ENCODE assay signal across 12 mouse cellular contexts in the genomic region with DNA sequence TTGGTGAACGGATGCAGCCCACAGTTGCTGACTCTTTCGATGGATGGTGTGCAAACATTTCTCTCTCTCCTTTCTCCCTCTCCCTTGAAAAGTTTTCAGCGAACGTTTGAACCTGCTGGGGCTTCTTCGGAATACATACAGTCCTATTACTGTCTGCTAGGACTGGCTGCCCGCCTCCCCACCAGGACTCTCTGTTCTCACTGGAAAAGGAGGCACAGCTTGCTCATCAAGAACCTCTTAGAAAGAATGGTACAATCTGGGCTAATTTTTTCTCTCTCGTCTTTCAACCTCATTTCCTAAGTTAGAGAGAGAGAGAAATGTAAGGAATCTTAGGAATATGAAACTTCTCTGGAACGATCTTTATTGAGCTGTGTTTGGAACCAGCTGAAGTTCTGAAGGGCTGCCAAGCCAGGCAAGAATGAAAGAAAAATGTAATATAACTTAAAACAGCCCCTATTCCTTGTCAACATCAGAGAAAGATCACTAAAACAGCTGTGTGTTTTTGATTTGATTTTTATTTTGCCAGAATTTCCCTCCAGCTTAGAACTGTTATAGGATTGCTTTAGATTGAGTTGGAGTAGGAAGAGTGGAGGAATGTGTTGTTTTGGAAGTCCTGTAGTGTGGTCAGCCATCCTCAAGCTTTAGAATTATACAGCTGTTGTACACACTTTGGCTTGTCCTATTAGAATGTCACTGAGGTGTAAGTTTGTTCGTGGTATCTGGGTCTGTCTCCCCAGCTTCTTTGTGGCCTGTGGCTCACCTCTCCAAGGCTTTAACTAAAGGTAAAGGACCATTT. TPM values are rescaled to one million over a fixed set of nuclear protein-coding genes. Genes with fewer than 3 reads are reported as not detected.
DNase-seq lines count a peak whose midpoint lies in the region; ATAC-seq and TF ChIP-seq lines count a peak whose summit lies in the region.
"Had no signal": no experiment of that assay in that cellular context is flagged by ENCODE, and none has a peak within 500 bp of the region (broad histone marks: within the 10 kb centered on the region; RNA-seq: fewer than 3 reads in every experiment).

No protein-coding gene starts in this region.

- H3K4me3 ChIP-seq in kidney, adult 2 months (ENCODE audit: insufficient read depth, low read depth, low read length): no peak overlapping the region
- no peak overlapping the region for H3K4me3 ChIP-seq in kidney, embryonic 14.5 days (ENCODE audit: low read length)
- no peak overlapping the region for H3K4me3 ChIP-seq in lung, embryonic 14.5 days (ENCODE audit: low read depth, low read length)
- no peak overlapping the region for H3K4me3 ChIP-seq in embryonic facial prominence, embryonic 14.5 days (ENCODE audit: low read depth, low read length)
- H3K4me3 ChIP-seq in limb, embryonic 13.5 days: no peak overlapping the region
- H3K4me3 ChIP-seq: heart, adult 2 months; hindbrain, embryonic 13.5 days; midbrain, embryonic 15.5 days had no signal

- H3K4me1 ChIP-seq in kidney, adult 2 months (ENCODE audit: control insufficient read depth, insufficient read depth, low read length): peaks cover 16% of the 10 kb centered on the region
- H3K4me1 ChIP-seq in kidney, embryonic 14.5 days (ENCODE audit: control insufficient read depth, insufficient read depth, low read length): 0 out of 2 replicates have a peak, but pooled peaks cover 2% of the 10 kb centered on the region
- H3K4me1 ChIP-seq in lung, embryonic 14.5 days (ENCODE audit: insufficient read depth): peaks cover 8% of the 10 kb centered on the region; the same call in 1 of the 2 replicates
- peaks cover 14% of the 10 kb centered on the region for H3K4me1 ChIP-seq in embryonic facial prominence, embryonic 14.5 days (ENCODE audit: control insufficient read depth, insufficient read depth, low read length)
- H3K4me1 ChIP-seq in limb, embryonic 13.5 days: peaks cover 36% of the 10 kb centered on the region
- H3K4me1 ChIP-seq: midbrain, embryonic 15.5 days had no signal

- H3K9ac ChIP-seq in kidney, embryonic 14.5 days (ENCODE audit: low read depth, low read length): no peak overlapping the region
- H3K9ac ChIP-seq in lung, embryonic 14.5 days: 0 out of 2 replicates have a peak overlapping the region, but pooled peaks have one; percentile 1
- no peak overlapping the region for H3K9ac ChIP-seq in embryonic facial prominence, embryonic 14.5 days (ENCODE audit: low read depth, low read length)
- no peak overlapping the region for H3K9ac ChIP-seq in limb, embryonic 13.5 days
- H3K9ac ChIP-seq: hindbrain, embryonic 13.5 days; midbrain, embryonic 15.5 days had no signal

- WGBS in kidney, adult 2 months: 59% methylated on average over 9 of the region's 9 CpGs
- WGBS in kidney, embryonic 14.5 days: 78% methylated on average over 9 of the region's 9 CpGs
- 31% methylated on average over 9 of the region's 9 CpGs for WGBS in lung, embryonic 14.5 days
- 48% methylated on average over 9 of the region's 9 CpGs for WGBS in embryonic facial prominence, embryonic 14.5 days
- WGBS in limb, embryonic 13.5 days: 55% methylated on average over 9 of the region's 9 CpGs

- H3K27me3 ChIP-seq in kidney, adult 2 months (replicated peaks; ENCODE audit: control insufficient read depth, insufficient read depth, low read length): no peaks in the 10 kb centered on the region
- no peaks in the 10 kb centered on the region for H3K27me3 ChIP-seq in kidney, embryonic 14.5 days (ENCODE audit: control insufficient read depth, insufficient read depth, low read length)
- no peaks in the 10 kb centered on the region for H3K27me3 ChIP-seq in lung, embryonic 14.5 days (ENCODE audit: insufficient read depth, low read length)
- H3K27me3 ChIP-seq in embryonic facial prominence, embryonic 14.5 days (replicated peaks; ENCODE audit: control insufficient read depth, insufficient read depth, low read length): no peaks in the 10 kb centered on the region
- no peaks in the 10 kb centered on the region for H3K27me3 ChIP-seq in limb, embryonic 13.5 days
- H3K27me3 ChIP-seq: hindbrain, embryonic 13.5 days; midbrain, embryonic 15.5 days had no signal

- H3K27ac ChIP-seq in kidney, adult 2 months (ENCODE audit: insufficient read depth, low read depth, low read length): peak overlapping the region; percentile 93
- H3K27ac ChIP-seq in kidney, embryonic 14.5 days (ENCODE audit: low read depth, low read length): no peak overlapping the region
- peak overlapping the region; percentile 59 for H3K27ac ChIP-seq in lung, embryonic 14.5 days (ENCODE audit: low read depth)
- H3K27ac ChIP-seq in embryonic facial prominence, embryonic 14.5 days (replicated peaks; ENCODE audit: low read depth, low read length): no peak overlapping the region; the same call in 1 of the 2 replicates
- peak overlapping the region; percentile 65; the same call in 1 of the 2 replicates for H3K27ac ChIP-seq in limb, embryonic 13.5 days
- H3K27ac ChIP-seq: heart, adult 2 months; hindbrain, embryonic 13.5 days; macrophage; midbrain, embryonic 15.5 days had no signal

- no peak for ATAC-seq in kidney, embryonic 14.5 days (ENCODE audit: low FRiP score, low TSS enrichment)
- ATAC-seq in lung, embryonic 14.5 days (ENCODE audit: insufficient read depth): peak; percentile 33; the same call in 1 of the 2 replicates
- ATAC-seq in embryonic facial prominence, embryonic 14.5 days (ENCODE audit: low read depth): no peak
- no peak for ATAC-seq in limb, embryonic 13.5 days (ENCODE audit: low FRiP score, low read depth)
- ATAC-seq: midbrain, embryonic 15.5 days had no signal

- H3K4me2 ChIP-seq in kidney, embryonic 14.5 days (replicated peaks; ENCODE audit: low read depth, low read length): no peak overlapping the region
- no peak overlapping the region for H3K4me2 ChIP-seq in lung, embryonic 14.5 days
- H3K4me2 ChIP-seq in embryonic facial prominence, embryonic 14.5 days (ENCODE audit: low read depth, low read length): no peak overlapping the region
- 0 out of 2 replicates have a peak overlapping the region, but pooled peaks have one; percentile 21 for H3K4me2 ChIP-seq in limb, embryonic 13.5 days (replicated peaks)
- H3K4me2 ChIP-seq: hindbrain, embryonic 13.5 days; midbrain, embryonic 15.5 days had no signal

- TF ChIP-seq POLR2A in kidney, adult 2 months (IDR thresholded peaks at IDR 0.05; ENCODE audit: low read depth, low read length): no peak

- no peaks in the 10 kb centered on the region for H3K36me3 ChIP-seq in kidney, adult 2 months (ENCODE audit: control insufficient read depth, insufficient read depth, low read length)
- H3K36me3 ChIP-seq in kidney, embryonic 14.5 days (ENCODE audit: control insufficient read depth, insufficient read depth, low read length): no peaks in the 10 kb centered on the region
- H3K36me3 ChIP-seq in lung, embryonic 14.5 days (ENCODE audit: insufficient read depth): no peaks in the 10 kb centered on the region
- no peaks in the 10 kb centered on the region for H3K36me3 ChIP-seq in embryonic facial prominence, embryonic 14.5 days (ENCODE audit: control insufficient read depth, insufficient read depth, low read length)
- H3K36me3 ChIP-seq in limb, embryonic 13.5 days: no peaks in the 10 kb centered on the region
- H3K36me3 ChIP-seq: hindbrain, embryonic 13.5 days; midbrain, embryonic 15.5 days had no signal

- no peaks in the 10 kb centered on the region for H3K9me3 ChIP-seq in kidney, embryonic 14.5 days (ENCODE audit: control insufficient read depth, low read length)
- no peaks in the 10 kb centered on the region for H3K9me3 ChIP-seq in lung, embryonic 14.5 days (ENCODE audit: low read depth, low read length)
- H3K9me3 ChIP-seq in embryonic facial prominence, embryonic 14.5 days (ENCODE audit: control insufficient read depth, low read length): no peaks in the 10 kb centered on the region
- no peaks in the 10 kb centered on the region for H3K9me3 ChIP-seq in limb, embryonic 13.5 days
- H3K9me3 ChIP-seq: hindbrain, embryonic 13.5 days; midbrain, embryonic 15.5 days had no signal

- no peak for TF ChIP-seq CTCF in kidney, adult 2 months (conservative IDR thresholded peaks at IDR 0.05; ENCODE audit: insufficient read depth, insufficient read length, low read depth, low read length)
- no peak for TF ChIP-seq CTCF in lung, embryonic 14.5 days (IDR thresholded peaks at IDR 0.05; ENCODE audit: low read depth)

- peak; percentile 25 for DNase-seq in kidney, adult 2 months
- peak; percentile 72 for DNase-seq in lung, embryonic 14.5 days
- DNase-seq in lung, postnatal 10 days: no peak
- DNase-seq in embryonic facial prominence, embryonic 14.5 days (ENCODE audit: low spot score): peak; percentile 58
- no peak for DNase-seq in thymus, postnatal 25 days
- DNase-seq: heart, adult 2 months; thymus, adult 2 months had no signal

RNA-seq across cellular contexts. Expression of a gene that starts 27.0 kb away (rescaled TPM):
- 16.4 and 19.4 TPM in 2 replicates for polyA plus RNA-seq in kidney, adult 2 months (2012; rRNA removed)
- polyA plus RNA-seq in kidney, embryonic 14.5 days (2014; fragmentation: Nextera tagmentation; extraction: Ambion mirVana): 21.4 and 36.5 TPM in 2 replicates
- 62.7 and 64.7 TPM in 2 replicates for polyA plus RNA-seq in lung, embryonic 14.5 days (2014; fragmentation: Nextera tagmentation; extraction: Ambion mirVana)
- polyA plus RNA-seq in embryonic facial prominence, embryonic 14.5 days (2014; fragmentation: Nextera tagmentation; extraction: Ambion mirVana): 32.8 and 33.8 TPM in 2 replicates
- polyA plus RNA-seq in limb, embryonic 13.5 days (2015; fragmentation: Nextera tagmentation; extraction: Ambion mirVana): 29.0 and 31.7 TPM in 2 replicates

Comparison
In these comparisons a context has a peak if more than half of its experiments do, and no peak if none do; other contexts are left out.
1. DNase-seq: peak in kidney, adult 2 months (single experiment), lung, embryonic 14.5 days (single experiment) and embryonic facial prominence, embryonic 14.5 days (single experiment); none in lung, postnatal 10 days (single experiment) and thymus, postnatal 25 days (single experiment).
2. H3K27ac ChIP-seq: peak in kidney, adult 2 months (single experiment), lung, embryonic 14.5 days (single experiment) and limb, embryonic 13.5 days (single experiment); none in kidney, embryonic 14.5 days (single experiment) and embryonic facial prominence, embryonic 14.5 days (single experiment).